Mouse (Mus musculus): ENCODE results near the gene Tbc1d14. TPM values are rescaled to one million over a fixed set of nuclear protein-coding genes. Genes with fewer than 3 reads are reported as not detected.

Gene Tbc1d14
- polyA plus RNA-seq, 1 experiment from 2014 or later, result 54.8 TPM

DNA sequence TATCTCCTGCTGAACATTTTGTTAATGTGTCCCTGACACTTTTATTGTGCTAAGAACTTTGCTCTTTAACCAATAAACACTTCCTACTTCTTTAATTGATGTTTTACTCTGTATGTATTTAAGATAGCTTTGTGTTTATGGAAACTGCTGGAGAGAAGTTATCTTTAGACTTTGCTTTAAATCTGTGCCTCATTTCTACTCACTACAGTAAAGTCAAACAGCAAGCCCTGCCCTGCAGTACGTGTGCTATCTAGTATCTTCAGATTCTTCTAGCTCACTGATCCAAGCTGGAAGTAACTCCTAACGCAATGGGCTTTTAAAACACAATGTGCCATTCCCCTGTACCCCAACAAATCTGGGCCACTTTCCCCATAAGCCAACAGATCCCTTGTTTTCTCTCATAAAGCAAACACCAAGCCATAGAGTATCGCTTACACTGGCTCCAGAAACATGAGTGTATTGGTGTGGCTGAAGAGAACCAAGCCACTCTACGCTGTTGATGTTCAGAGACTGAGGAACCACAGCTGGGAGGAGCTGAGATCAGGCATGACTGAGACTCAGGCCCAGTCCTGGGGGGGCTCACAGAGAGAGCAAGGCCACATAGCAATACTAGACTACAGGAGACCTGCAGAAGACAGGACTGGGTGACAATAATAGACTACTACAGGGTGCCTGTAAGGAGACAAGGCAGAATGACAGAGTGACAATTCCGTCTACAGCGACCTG is 33.4 kb downstream of the Tbc1d14 start:
- Histone ChIP-seq H3K9me3 (ENCODE audit: low read length) (no peaks in the 10 kb centered on the region), H3K36me3 (ENCODE audit: insufficient read depth, low read length) (no peaks in the 10 kb centered on the region), H3K4me1 (ENCODE audit: insufficient read depth, low read length) (peaks cover 62% of the 10 kb centered on the region), H3K27me3 (ENCODE audit: insufficient read depth, low read length) (no peaks in the 10 kb centered on the region), H3K4me2 (replicated peaks; ENCODE audit: low read depth, low read length) (no peak overlapping the region), H3K27ac (ENCODE audit: low read length) (peak overlapping the region; percentile 90), H3K9ac (replicated peaks; ENCODE audit: low read length) (no peak overlapping the region), H3K4me3 (ENCODE audit: low read length) (no peak overlapping the region)
- WGBS, result 68% methylated on average over 6 of the region's 6 CpGs
- no peak for ATAC-seq (ENCODE audit: low FRiP score, low TSS enrichment)

- no peak overlapping the region for H3K4me2 ChIP-seq (replicated peaks; ENCODE audit: low read depth, low read length)
- peaks cover 68% of the 10 kb centered on the region for H3K4me1 ChIP-seq (ENCODE audit: insufficient read depth, low read length)
- peak overlapping the region; percentile 90 for H3K27ac ChIP-seq (ENCODE audit: low read length)
- H3K4me3 ChIP-seq (ENCODE audit: low read length), result no peak overlapping the region
- ATAC-seq (ENCODE audit: low FRiP score, low TSS enrichment), result no peak
- H3K9ac ChIP-seq (replicated peaks; ENCODE audit: low read length), result no peak overlapping the region
- H3K9me3 ChIP-seq (ENCODE audit: low read length), result no peaks in the 10 kb centered on the region
- H3K27me3 ChIP-seq (ENCODE audit: insufficient read depth, low read length), result no peaks in the 10 kb centered on the region
- WGBS, result 81% methylated on average over 5 of the region's 5 CpGs
- no peaks in the 10 kb centered on the region for H3K36me3 ChIP-seq (ENCODE audit: insufficient read depth, low read length)
These were observed 34.0 kb downstream of the Tbc1d14 start for GRCm38 (mm10) chr5:36559106-36559505.

GRCm38 (mm10) chr5:36558526-36558925 is 34.5 kb downstream of the Tbc1d14 start:
- H3K4me1 ChIP-seq (ENCODE audit: insufficient read depth, low read length), result peaks cover 69% of the 10 kb centered on the region
- H3K27ac ChIP-seq (ENCODE audit: low read length), result peak overlapping the region; percentile 90
- H3K4me2 ChIP-seq (replicated peaks; ENCODE audit: low read depth, low read length), result no peak overlapping the region
- H3K4me3 ChIP-seq (ENCODE audit: low read length), result no peak overlapping the region
- no peak overlapping the region for H3K9ac ChIP-seq (replicated peaks; ENCODE audit: low read length)
- H3K36me3 ChIP-seq (ENCODE audit: insufficient read depth, low read length), result no peaks in the 10 kb centered on the region
- ATAC-seq (ENCODE audit: low FRiP score, low TSS enrichment), result no peak
- H3K9me3 ChIP-seq (ENCODE audit: low read length), result no peaks in the 10 kb centered on the region
- WGBS, result 64% methylated on average over 2 of the region's 2 CpGs
- H3K27me3 ChIP-seq (ENCODE audit: insufficient read depth, low read length), result no peaks in the 10 kb centered on the region

- no peak overlapping the region for H3K4me2 ChIP-seq (replicated peaks; ENCODE audit: low read depth, low read length)
- H3K27ac ChIP-seq (ENCODE audit: low read length), result peak overlapping the region; percentile 90
- H3K36me3 ChIP-seq (ENCODE audit: insufficient read depth, low read length), result no peaks in the 10 kb centered on the region
- H3K27me3 ChIP-seq (ENCODE audit: insufficient read depth, low read length), result no peaks in the 10 kb centered on the region
- no peak overlapping the region for H3K4me3 ChIP-seq (ENCODE audit: low read length)
- no peaks in the 10 kb centered on the region for H3K9me3 ChIP-seq (ENCODE audit: low read length)
- ATAC-seq (ENCODE audit: low FRiP score, low TSS enrichment), result peak; percentile 84
- WGBS, result 45% methylated on average over 7 of the region's 7 CpGs
- peaks cover 68% of the 10 kb centered on the region for H3K4me1 ChIP-seq (ENCODE audit: insufficient read depth, low read length)
- 0 out of 2 replicates have a peak overlapping the region, but pooled peaks have one; percentile 5 for H3K9ac ChIP-seq (replicated peaks; ENCODE audit: low read length)
These were observed 35.3 kb downstream of the Tbc1d14 start for GRCm38 (mm10) chr5:36557584-36558308.

DNA sequence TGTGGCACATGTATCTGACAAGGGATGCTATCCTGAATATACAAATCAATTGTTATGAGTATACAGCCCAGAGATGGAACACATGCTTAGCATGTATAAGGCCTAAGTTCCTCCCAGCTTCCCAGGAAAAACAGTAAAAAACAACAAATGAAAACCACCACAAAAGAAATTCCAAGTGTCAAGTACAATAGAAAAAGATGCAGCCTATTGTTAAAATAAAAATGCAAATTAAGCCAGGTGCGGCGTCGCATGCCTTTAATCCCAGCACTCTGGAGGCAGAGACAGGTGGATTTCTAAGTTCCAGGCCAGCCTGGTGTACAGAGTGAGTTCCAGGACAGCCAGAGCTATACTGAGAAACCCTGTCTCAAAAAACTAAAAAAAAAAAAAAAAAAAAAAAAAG is 36.2 kb downstream of the Tbc1d14 start:
- no peak overlapping the region for H3K4me3 ChIP-seq (ENCODE audit: low read length)
- H3K9me3 ChIP-seq (ENCODE audit: low read length), result no peaks in the 10 kb centered on the region
- no peaks in the 10 kb centered on the region for H3K27me3 ChIP-seq (ENCODE audit: insufficient read depth, low read length)
- 68% methylated on average over 3 of the region's 3 CpGs for WGBS
- H3K4me1 ChIP-seq (ENCODE audit: insufficient read depth, low read length), result peaks cover 70% of the 10 kb centered on the region
- no peak overlapping the region for H3K4me2 ChIP-seq (replicated peaks; ENCODE audit: low read depth, low read length)
- ATAC-seq (ENCODE audit: low FRiP score, low TSS enrichment), result no peak
- peak overlapping the region; percentile 90 for H3K27ac ChIP-seq (ENCODE audit: low read length)
- H3K36me3 ChIP-seq (ENCODE audit: insufficient read depth, low read length), result no peaks in the 10 kb centered on the region
- H3K9ac ChIP-seq (replicated peaks; ENCODE audit: low read length), result no peak overlapping the region

DNA sequence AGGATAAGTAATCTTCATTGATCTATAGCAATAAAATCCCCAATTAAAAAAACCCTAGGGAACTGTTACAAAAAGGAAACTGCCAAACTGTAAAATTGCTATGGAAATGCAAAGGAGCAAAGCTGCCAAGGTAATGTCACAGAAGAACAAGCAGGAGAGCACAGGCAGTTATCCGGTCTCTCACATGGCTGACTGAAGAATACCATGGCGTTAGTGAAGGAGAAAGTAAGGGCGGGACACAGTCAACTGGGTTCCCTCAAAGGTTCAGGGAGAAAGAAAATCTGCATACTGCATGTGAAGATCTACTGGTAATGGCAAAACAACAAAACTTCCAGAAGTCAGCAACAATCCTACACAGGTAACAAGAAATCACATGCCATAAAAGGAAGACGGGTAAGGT is 36.8 kb downstream of the Tbc1d14 start:
- Histone ChIP-seq H3K4me3 (ENCODE audit: low read length) (no peak overlapping the region), H3K27me3 (ENCODE audit: insufficient read depth, low read length) (no peaks in the 10 kb centered on the region), H3K9ac (replicated peaks; ENCODE audit: low read length) (no peak overlapping the region), H3K4me2 (replicated peaks; ENCODE audit: low read depth, low read length) (no peak overlapping the region), H3K36me3 (ENCODE audit: insufficient read depth, low read length) (no peaks in the 10 kb centered on the region), H3K27ac (ENCODE audit: low read length) (peak overlapping the region; percentile 90), H3K4me1 (ENCODE audit: insufficient read depth, low read length) (peaks cover 67% of the 10 kb centered on the region), H3K9me3 (ENCODE audit: low read length) (no peaks in the 10 kb centered on the region)
- ATAC-seq (ENCODE audit: low FRiP score, low TSS enrichment), result 0 out of 2 replicates have a peak, but pooled peaks have one; percentile 47
- WGBS, result 32% methylated on average over 4 of the region's 4 CpGs

DNA sequence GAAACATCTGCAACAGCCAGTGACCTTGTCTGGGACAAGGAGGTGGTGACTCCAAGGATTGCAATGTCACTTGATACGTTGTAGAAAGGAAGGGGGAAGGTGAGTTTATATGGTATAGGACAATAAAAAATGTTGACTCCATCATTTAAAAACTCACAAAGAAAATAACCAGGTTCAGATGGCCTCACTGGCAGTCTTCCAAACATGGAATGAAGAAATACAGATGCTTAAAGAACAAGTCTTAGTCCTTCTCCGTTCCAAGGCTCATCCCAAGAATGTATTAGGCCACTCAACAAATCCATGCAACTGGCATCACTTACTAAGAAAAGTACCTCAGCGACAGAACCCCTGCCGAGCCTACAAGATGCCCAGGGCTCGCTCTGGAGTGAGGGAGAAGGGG is 38.6 kb downstream of the Tbc1d14 start:
- H3K36me3 ChIP-seq (ENCODE audit: insufficient read depth, low read length), result no peaks in the 10 kb centered on the region
- H3K9ac ChIP-seq (replicated peaks; ENCODE audit: low read length), result no peak overlapping the region
- H3K4me1 ChIP-seq (ENCODE audit: insufficient read depth, low read length), result peaks cover 57% of the 10 kb centered on the region
- H3K27me3 ChIP-seq (ENCODE audit: insufficient read depth, low read length), result no peaks in the 10 kb centered on the region
- H3K9me3 ChIP-seq (ENCODE audit: low read length), result no peaks in the 10 kb centered on the region
- H3K4me3 ChIP-seq (ENCODE audit: low read length), result no peak overlapping the region
- 55% methylated on average over 5 of the region's 5 CpGs for WGBS
- peak overlapping the region; percentile 39; the same call in 1 of the 2 replicates for H3K27ac ChIP-seq (ENCODE audit: low read length)
- ATAC-seq (ENCODE audit: low FRiP score, low TSS enrichment), result no peak
- no peak overlapping the region for H3K4me2 ChIP-seq (replicated peaks; ENCODE audit: low read depth, low read length)

- Histone ChIP-seq H3K9ac (replicated peaks; ENCODE audit: low read length) (no peak overlapping the region), H3K27ac (ENCODE audit: low read length) (no peak overlapping the region), H3K36me3 (ENCODE audit: insufficient read depth, low read length) (no peaks in the 10 kb centered on the region), H3K4me2 (replicated peaks; ENCODE audit: low read depth, low read length) (no peak overlapping the region), H3K9me3 (ENCODE audit: low read length) (no peaks in the 10 kb centered on the region), H3K27me3 (ENCODE audit: insufficient read depth, low read length) (no peaks in the 10 kb centered on the region), H3K4me1 (ENCODE audit: insufficient read depth, low read length) (peaks cover 53% of the 10 kb centered on the region), H3K4me3 (ENCODE audit: low read length) (no peak overlapping the region)
- no peak for ATAC-seq (ENCODE audit: low FRiP score, low TSS enrichment)
- 60% methylated on average over 4 of the region's 4 CpGs for WGBS
These were observed 39.2 kb downstream of the Tbc1d14 start for GRCm38 (mm10) chr5:36553886-36554285.

DNA sequence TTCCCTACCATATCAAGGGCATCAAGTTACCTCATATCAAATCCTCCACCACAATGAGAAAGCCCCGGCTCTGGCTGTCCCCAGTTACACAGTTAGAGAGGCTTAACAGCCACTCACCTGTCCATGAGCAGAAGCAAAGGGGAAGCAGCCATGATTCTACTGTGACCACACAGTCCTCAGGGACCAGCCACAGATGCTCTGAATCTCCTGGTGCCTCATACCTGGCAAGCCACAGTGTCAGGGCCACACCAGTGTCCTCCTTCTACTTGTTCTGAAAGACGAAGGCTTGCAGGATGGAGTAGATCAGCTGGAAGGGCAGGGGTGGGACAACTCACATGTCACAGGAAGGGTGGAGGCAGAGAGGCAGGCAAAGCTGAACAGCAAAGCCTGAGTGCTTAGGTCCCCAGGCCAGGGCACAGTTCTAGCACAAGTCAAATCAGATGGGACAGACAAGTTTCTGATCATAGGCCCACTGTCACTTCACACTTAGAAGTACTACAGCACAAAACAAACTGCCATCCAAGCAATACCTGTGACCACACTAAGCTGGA is 39.9 kb downstream of the Tbc1d14 start:
- Histone ChIP-seq H3K36me3 (ENCODE audit: insufficient read depth, low read length) (no peaks in the 10 kb centered on the region), H3K27me3 (ENCODE audit: insufficient read depth, low read length) (no peaks in the 10 kb centered on the region), H3K4me3 (ENCODE audit: low read length) (no peak overlapping the region), H3K27ac (ENCODE audit: low read length) (no peak overlapping the region), H3K9ac (replicated peaks; ENCODE audit: low read length) (no peak overlapping the region), H3K4me1 (ENCODE audit: insufficient read depth, low read length) (peaks cover 49% of the 10 kb centered on the region), H3K9me3 (ENCODE audit: low read length) (no peaks in the 10 kb centered on the region), H3K4me2 (replicated peaks; ENCODE audit: low read depth, low read length) (no peak overlapping the region)
- no peak for ATAC-seq (ENCODE audit: low FRiP score, low TSS enrichment)
- 53% methylated on average over 2 of the region's 2 CpGs for WGBS

DNA sequence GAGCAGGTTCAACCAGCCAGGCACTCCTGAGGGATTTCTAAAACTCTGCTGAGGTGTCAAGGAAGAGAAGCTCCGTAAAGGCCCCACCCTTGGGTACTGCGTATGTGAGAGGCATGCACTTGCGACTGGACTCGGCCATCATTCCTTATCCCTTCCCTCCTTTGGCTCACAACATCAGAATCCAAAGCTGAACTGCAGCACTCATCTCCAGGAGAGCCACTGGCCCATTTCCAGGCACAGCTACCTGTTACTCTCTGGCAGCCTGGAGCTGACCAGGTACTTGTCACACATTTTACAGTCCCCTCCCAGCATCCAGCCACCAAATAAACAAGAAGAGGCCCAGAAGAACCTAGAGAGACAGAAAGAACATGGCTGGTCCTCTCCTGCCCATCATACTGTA is 40.7 kb downstream of the Tbc1d14 start:
- no peak for ATAC-seq (ENCODE audit: low FRiP score, low TSS enrichment)
- WGBS, result 97% methylated on average over 4 of the region's 4 CpGs
- H3K36me3 ChIP-seq (ENCODE audit: insufficient read depth, low read length), result no peaks in the 10 kb centered on the region
- no peak overlapping the region for H3K27ac ChIP-seq (ENCODE audit: low read length)
- no peak overlapping the region for H3K9ac ChIP-seq (replicated peaks; ENCODE audit: low read length)
- H3K4me3 ChIP-seq (ENCODE audit: low read length), result no peak overlapping the region
- no peaks in the 10 kb centered on the region for H3K27me3 ChIP-seq (ENCODE audit: insufficient read depth, low read length)
- peaks cover 45% of the 10 kb centered on the region for H3K4me1 ChIP-seq (ENCODE audit: insufficient read depth, low read length)
- no peak overlapping the region for H3K4me2 ChIP-seq (replicated peaks; ENCODE audit: low read depth, low read length)
- no peaks in the 10 kb centered on the region for H3K9me3 ChIP-seq (ENCODE audit: low read length)
